Mouse (Mus musculus) embryonic facial prominence, embryonic 10.5 days (tissue): ENCODE measurements around the gene Gm21411. TPM values are rescaled to one million over a fixed set of nuclear protein-coding genes. Genes with fewer than 3 reads are reported as not detected.
"Not testable (repeated sequence)": the region's sequence is repeated elsewhere in the genome, so short reads cannot be mapped to it uniquely, and the experiment has no call there.

ENCODE experiments used
- DNase-seq: peaks from one replicate; pipeline ENCODE4 v3.0.0-alpha.2; 2017; ENCODE audit warnings: low spot score
- H3K27ac ChIP-seq: fragments of 300-500 bp; sonication (generic); replicated peaks from 2 replicates; pipeline ENCODE4 v1.5.1; 2016; ENCODE audit warnings: mild to moderate bottlenecking
- H3K27me3 ChIP-seq: fragments of 300-500 bp; sonication (generic); replicated peaks from 2 replicates; pipeline ENCODE4 v1.6.1; 2016; ENCODE audit warnings: low read depth, mild to moderate bottlenecking; ENCODE audit not compliant: poor library complexity, severe bottlenecking
- H3K36me3 ChIP-seq: fragments of 300-500 bp; sonication (generic); replicated peaks from 2 replicates; pipeline ENCODE4 v1.6.1; 2016; ENCODE audit warnings: mild to moderate bottlenecking, moderate library complexity
- H3K4me1 ChIP-seq: fragments of 300-500 bp; sonication (generic); 2 replicates; pipeline ENCODE4 v1.6.1; 2016
- H3K4me3 ChIP-seq: fragments of 300-500 bp; sonication (generic); 2 replicates; pipeline ENCODE4 v1.5.1; 2016; ENCODE audit warnings: mild to moderate bottlenecking, moderate library complexity
- H3K9me3 ChIP-seq: fragments of 300-500 bp; sonication (generic); 2 replicates; pipeline ENCODE4 v1.6.1; 2016; ENCODE audit warnings: mild to moderate bottlenecking
- whole genome bisulfite sequencing: fragments of 180-500 bp; shearing (Covaris S2); methylation state at CpG from one replicate; pipeline ENCODE4 v1.1.7; 2016; 5-methylcytosine and 5-hydroxymethylcytosine counted together
- polyA plus RNA-seq: library from polyadenylated mRNA; unstranded; fragments of >200 nt; fragmentation: Nextera tagmentation; extraction: Ambion mirVana; gene quantifications from 2 replicates; pipeline ENCODE4 v1.2.1, GENCODE M21; 2016

Gene Gm21411
- not detected in 2 replicates for polyA plus RNA-seq

DNA sequence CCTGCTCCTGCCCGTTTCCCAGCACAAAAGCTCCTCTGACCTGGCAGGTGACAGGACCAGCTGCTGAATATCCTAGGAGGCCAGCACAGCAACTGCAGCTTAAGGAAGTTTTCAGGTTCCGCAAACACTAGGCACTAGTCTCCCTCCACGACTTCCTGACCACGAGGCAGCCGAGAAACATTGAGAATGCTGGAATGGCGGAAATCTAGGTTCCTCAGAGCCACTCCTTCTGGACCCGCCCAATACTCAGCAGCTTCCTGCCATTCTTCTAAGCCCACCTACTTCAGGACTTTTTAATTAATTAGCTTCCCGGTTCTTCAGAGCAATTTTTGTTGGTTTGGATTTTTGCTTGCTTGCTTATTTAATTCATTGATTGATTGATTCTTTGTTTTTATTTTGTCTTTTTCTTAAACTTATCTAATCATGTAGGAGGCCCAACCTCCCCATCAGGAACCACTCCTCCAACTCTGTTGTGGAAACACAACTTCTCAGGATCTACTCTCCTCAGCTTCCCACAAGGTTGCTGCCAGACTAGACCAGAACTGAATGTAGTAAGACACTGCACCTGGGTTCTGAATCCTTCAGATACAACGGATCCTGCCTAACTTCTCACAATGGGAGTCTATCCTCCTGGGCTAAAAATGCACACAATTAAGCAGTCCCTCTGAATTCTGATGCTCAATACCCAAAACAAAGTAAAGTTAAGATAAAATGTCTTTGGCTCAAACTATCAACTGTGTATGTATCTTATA lies at the start of gene Gm21411:
Gene Gm21411 (minus strand): TSS at position 205 of the 752 bp plus-strand sequence.
- not testable (repeated sequence) for H3K36me3 ChIP-seq, H3K27me3 ChIP-seq, DNase-seq, H3K4me1 ChIP-seq, H3K27ac ChIP-seq, H3K4me3 ChIP-seq
- WGBS, result 80% methylated on average over 9 of the region's 9 CpGs
- peaks cover 11% of the 10 kb centered on the region; the same call in 1 of the 2 replicates for H3K9me3 ChIP-seq

DNA sequence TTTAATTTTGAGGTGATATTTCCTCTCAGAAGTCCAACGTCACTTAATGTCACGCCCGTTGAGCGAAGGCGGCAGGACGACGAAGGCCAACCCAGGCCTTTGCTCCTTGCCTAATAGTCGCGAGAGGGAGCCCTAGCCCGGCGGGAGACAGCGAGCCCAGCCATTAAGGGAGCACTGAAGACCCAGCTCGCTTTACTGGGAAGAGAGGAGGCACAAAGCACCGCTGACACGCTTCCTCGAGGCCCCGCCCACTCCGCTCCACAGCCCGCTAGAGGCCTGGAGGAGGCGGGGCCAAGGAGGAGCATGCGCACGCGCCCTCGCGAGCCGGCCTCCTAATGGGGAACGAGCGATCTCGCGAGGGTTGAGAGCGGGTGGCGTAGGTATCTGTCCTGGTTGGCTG lies 32.3 kb upstream of the Gm21411 start:
- H3K27me3 ChIP-seq, H3K36me3 ChIP-seq, H3K4me3 ChIP-seq, H3K4me1 ChIP-seq, H3K27ac ChIP-seq, DNase-seq: not testable (repeated sequence)
- H3K9me3 ChIP-seq, result peaks cover 20% of the 10 kb centered on the region
- WGBS, result 67% methylated on average over 32 of the region's 32 CpGs

GRCm38 (mm10) chr4:146932311-146933082 lies 23.1 kb upstream of the Gm21411 start:
- peak overlapping the region; percentile 55 for H3K4me3 ChIP-seq
- WGBS, result 9% methylated on average over 77 of the region's 77 CpGs
- H3K27me3 ChIP-seq, result peaks cover 17% of the 10 kb centered on the region
- H3K4me1 ChIP-seq, result peaks cover 4% of the 10 kb centered on the region
- peak; percentile 49 for DNase-seq
- H3K9me3 ChIP-seq, result peaks cover 41% of the 10 kb centered on the region
- no peak overlapping the region; the same call in 1 of the 2 replicates for H3K27ac ChIP-seq
- no peaks in the 10 kb centered on the region for H3K36me3 ChIP-seq

GRCm38 (mm10) chr4:146915196-146915595 lies 5.8 kb upstream of the Gm21411 start:
- Histone ChIP-seq H3K9me3 (peaks cover 21% of the 10 kb centered on the region), H3K4me3 (no peak overlapping the region), H3K27me3 (no peaks in the 10 kb centered on the region), H3K27ac (no peak overlapping the region), H3K36me3 (no peaks in the 10 kb centered on the region), H3K4me1 (no peaks in the 10 kb centered on the region)
- DNase-seq, result no peak
- 85% methylated on average over 3 of the region's 3 CpGs for WGBS

DNA sequence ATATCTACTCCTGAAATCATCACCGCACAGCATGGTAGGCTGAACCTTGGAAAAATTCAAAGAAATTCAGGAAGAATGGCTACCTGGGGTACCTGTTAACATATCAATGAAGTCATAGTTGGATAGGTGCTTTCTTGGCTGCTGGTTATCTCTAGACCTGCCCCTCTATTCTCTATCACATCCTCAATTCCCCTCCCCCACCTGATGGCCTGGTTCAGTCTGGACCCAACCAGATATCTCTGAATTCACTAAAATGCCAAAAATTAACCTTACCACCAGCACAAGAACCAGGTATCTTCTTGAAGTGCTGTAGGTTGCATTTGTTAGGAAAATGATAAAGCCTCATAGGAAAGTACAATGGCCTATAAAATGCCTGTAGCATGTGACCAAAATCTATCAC lies 1.3 kb downstream of the Gm21411 start:
- 92% methylated on average over 1 of the region's 1 CpGs for WGBS
- H3K4me3 ChIP-seq, H3K4me1 ChIP-seq, H3K27ac ChIP-seq, H3K27me3 ChIP-seq, DNase-seq, H3K36me3 ChIP-seq: not testable (repeated sequence)
- peaks cover 13% of the 10 kb centered on the region; the same call in 1 of the 2 replicates for H3K9me3 ChIP-seq

DNA sequence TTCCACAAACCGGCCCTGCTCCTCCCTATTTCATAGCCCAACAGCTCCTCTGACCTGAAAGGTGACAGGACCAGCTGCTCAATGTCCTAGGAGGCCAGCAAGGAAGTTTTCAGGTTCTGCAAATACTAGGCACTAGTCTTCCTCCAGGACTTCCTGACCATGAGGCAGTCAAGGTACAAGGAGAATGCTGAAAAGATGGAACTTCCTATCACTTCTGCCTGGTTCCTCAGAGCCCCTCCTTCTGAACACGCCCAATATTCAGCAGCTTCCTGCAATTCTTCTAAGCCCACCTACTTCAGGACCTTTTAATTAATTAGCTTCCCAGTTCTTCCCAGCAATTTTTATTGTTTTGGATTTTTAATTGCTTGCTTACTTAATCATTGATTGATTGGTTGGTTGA lies 4.6 kb downstream of the Gm21411 start:
- 76% methylated on average over 2 of the region's 2 CpGs for WGBS
- not testable (repeated sequence) for H3K4me1 ChIP-seq, DNase-seq, H3K4me3 ChIP-seq, H3K27me3 ChIP-seq, H3K36me3 ChIP-seq, H3K27ac ChIP-seq
- peaks cover 10% of the 10 kb centered on the region; the same call in 1 of the 2 replicates for H3K9me3 ChIP-seq

- 55% methylated on average over 3 of the region's 3 CpGs for WGBS
- H3K9me3 ChIP-seq, H3K4me3 ChIP-seq, H3K27ac ChIP-seq, H3K36me3 ChIP-seq, H3K27me3 ChIP-seq, DNase-seq, H3K4me1 ChIP-seq: not testable (repeated sequence)
These were observed 6.3 kb downstream of the Gm21411 start for GRCm38 (mm10) chr4:146903126-146903525.

Other genes with a start within 250 kb of the Gm21411 start
- 0.09 TPM in 1 of 2 replicates, not detected in the other for gene Zfp989, start 62.4 kb upstream of the Gm21411 start, polyA plus RNA-seq
- gene Rex2, start 112.3 kb upstream of the Gm21411 start, polyA plus RNA-seq, result not detected in 2 replicates
- 7.5 and 9.3 TPM in 2 replicates for gene Zfp991, start 222.4 kb upstream of the Gm21411 start, polyA plus RNA-seq